Mouse (Mus musculus) liver, postnatal 0 days (tissue): ENCODE measurements around the gene Ntrk2. TPM values are rescaled to one million over a fixed set of nuclear protein-coding genes. Genes with fewer than 3 reads are reported as not detected.
A peak's percentile ranks its signal among the peaks of the same experiment; 100 is the strongest.

Experiments used
- ATAC-seq: fragments of 200-750 bp; cut with Nextera tagmentation; 2 replicates; pipeline ENCODE4 v1.8.0; 2017; ENCODE audit warnings: mild to moderate bottlenecking, moderate library complexity
- DNase-seq: peaks from one replicate; pipeline ENCODE4 v3.0.0-alpha.2; 2016
- H3K27ac ChIP-seq: fragments of 300-500 bp; sonication (generic); 2 replicates; pipeline ENCODE4 v1.5.1; 2014; ENCODE audit warnings: antibody characterized with exemption, moderate library complexity, mild to moderate bottlenecking, low read depth
- H3K27me3 ChIP-seq: fragments of 300-500 bp; sonication (generic); 2 replicates; pipeline ENCODE4 v1.6.1; 2014; ENCODE audit warnings: low read length, control low read depth, mixed read lengths; ENCODE audit not compliant: insufficient read depth
- H3K36me3 ChIP-seq: fragments of 300-500 bp; sonication (generic); replicated peaks from 2 replicates; pipeline ENCODE4 v1.6.1; 2014; ENCODE audit warnings: mild to moderate bottlenecking, control low read depth, low read length, moderate library complexity, mixed read lengths; ENCODE audit not compliant: insufficient read depth
- H3K4me1 ChIP-seq: fragments of 300-500 bp; sonication (generic); 2 replicates; pipeline ENCODE4 v1.6.1; 2014; ENCODE audit warnings: antibody characterized with exemption, mild to moderate bottlenecking, control low read depth; ENCODE audit not compliant: insufficient read depth
- H3K4me2 ChIP-seq: fragments of 300-500 bp; sonication (generic); 2 replicates; pipeline ENCODE4 v1.6.1; 2014; ENCODE audit warnings: low read depth, mild to moderate bottlenecking, low read length, moderate library complexity, mixed read lengths
- H3K4me3 ChIP-seq: fragments of 300-500 bp; sonication (generic); 2 replicates; pipeline ENCODE4 v1.5.1; 2014; ENCODE audit warnings: low read depth, low read length
- H3K9ac ChIP-seq: fragments of 300-500 bp; sonication (generic); replicated peaks from 2 replicates; pipeline ENCODE4 v1.6.1; 2014; ENCODE audit warnings: mild to moderate bottlenecking, moderate library complexity
- H3K9me3 ChIP-seq: fragments of 300-500 bp; sonication (generic); 2 replicates; pipeline ENCODE4 v1.6.1; 2016; ENCODE audit warnings: mild to moderate bottlenecking, control low read depth, low read length, mixed read lengths
- CTCF ChIP-seq: sonication (generic); IDR thresholded peaks from 2 replicates; pipeline ENCODE4 v1.5.1; 2016; ENCODE audit warnings: antibody characterized with exemption, low read depth
- EP300 ChIP-seq: IDR thresholded peaks from 2 replicates; pipeline ENCODE4 v1.6.1; 2016; ENCODE audit warnings: antibody characterized with exemption, low read depth, mild to moderate bottlenecking
- WGBS: fragments of 180-500 bp; shearing (Covaris S2); extraction: QIAGEN DNeasy Blood & Tissue Kit; methylation state at CpG from one replicate; pipeline ENCODE4 v1.1.7; 2014; ENCODE audit not compliant: insufficient replicate concordance; 5-methylcytosine and 5-hydroxymethylcytosine counted together
- polyA plus RNA-seq: library from polyadenylated mRNA; unstranded; fragments of >200 nt; fragmentation: Nextera tagmentation; extraction: Ambion mirVana; gene quantifications from 2 replicates; pipeline ENCODE4 v1.2.1, GENCODE M21; 2015

Gene Ntrk2
- polyA plus RNA-seq, 1 experiment from 2014 or later: 0.21 TPM

GRCm38 (mm10) chr13:59115551-59115950, 309.2 kb downstream of the Ntrk2 start:
- H3K9me3 ChIP-seq: peaks cover 9% of the 10 kb centered on the region; the same call in 1 of the 2 replicates
- TF ChIP-seq EP300: no peak
- TF ChIP-seq CTCF: no peak
- no peak overlapping the region for H3K4me3 ChIP-seq
- H3K27me3 ChIP-seq: no peaks in the 10 kb centered on the region
- H3K9ac ChIP-seq: no peak overlapping the region
- WGBS: 80% methylated on average over 14 of the region's 14 CpGs
- no peak overlapping the region for H3K4me2 ChIP-seq
- ATAC-seq (peak; percentile 43; the same call in 1 of the 2 replicates), DNase-seq (no peak)
- H3K27ac ChIP-seq: no peak overlapping the region
- H3K36me3 ChIP-seq: no peaks in the 10 kb centered on the region
- H3K4me1 ChIP-seq: no peaks in the 10 kb centered on the region

DNA sequence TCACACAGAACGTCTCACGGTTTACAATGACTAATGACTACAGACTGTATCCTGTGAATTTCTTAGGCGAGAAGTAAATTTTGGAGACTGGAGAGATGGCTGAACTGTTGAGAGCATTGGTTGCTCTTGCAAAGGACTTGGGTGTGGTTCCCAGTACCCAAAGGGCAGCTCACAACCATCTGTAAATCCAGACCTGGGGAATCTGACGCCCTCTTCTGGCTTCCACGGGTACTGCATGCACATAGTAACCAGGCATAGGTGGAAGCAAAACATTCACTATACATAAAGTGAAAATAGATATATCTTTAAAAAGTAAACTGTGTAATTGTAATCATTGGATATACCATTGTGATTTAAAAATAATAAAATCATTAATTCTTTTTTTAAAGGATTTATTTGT, 310.9 kb downstream of the Ntrk2 start:
- no peak overlapping the region for H3K4me2 ChIP-seq
- H3K27me3 ChIP-seq: no peaks in the 10 kb centered on the region
- ATAC-seq (no peak), DNase-seq (no peak)
- H3K9ac ChIP-seq: no peak overlapping the region
- TF ChIP-seq CTCF (no peak), EP300 (no peak)
- H3K4me1 ChIP-seq: no peaks in the 10 kb centered on the region
- H3K27ac ChIP-seq: no peak overlapping the region
- no peak overlapping the region for H3K4me3 ChIP-seq
- H3K9me3 ChIP-seq: peaks cover 9% of the 10 kb centered on the region; the same call in 1 of the 2 replicates
- H3K36me3 ChIP-seq: no peaks in the 10 kb centered on the region
- 74% methylated on average over 5 of the region's 5 CpGs for WGBS

DNA sequence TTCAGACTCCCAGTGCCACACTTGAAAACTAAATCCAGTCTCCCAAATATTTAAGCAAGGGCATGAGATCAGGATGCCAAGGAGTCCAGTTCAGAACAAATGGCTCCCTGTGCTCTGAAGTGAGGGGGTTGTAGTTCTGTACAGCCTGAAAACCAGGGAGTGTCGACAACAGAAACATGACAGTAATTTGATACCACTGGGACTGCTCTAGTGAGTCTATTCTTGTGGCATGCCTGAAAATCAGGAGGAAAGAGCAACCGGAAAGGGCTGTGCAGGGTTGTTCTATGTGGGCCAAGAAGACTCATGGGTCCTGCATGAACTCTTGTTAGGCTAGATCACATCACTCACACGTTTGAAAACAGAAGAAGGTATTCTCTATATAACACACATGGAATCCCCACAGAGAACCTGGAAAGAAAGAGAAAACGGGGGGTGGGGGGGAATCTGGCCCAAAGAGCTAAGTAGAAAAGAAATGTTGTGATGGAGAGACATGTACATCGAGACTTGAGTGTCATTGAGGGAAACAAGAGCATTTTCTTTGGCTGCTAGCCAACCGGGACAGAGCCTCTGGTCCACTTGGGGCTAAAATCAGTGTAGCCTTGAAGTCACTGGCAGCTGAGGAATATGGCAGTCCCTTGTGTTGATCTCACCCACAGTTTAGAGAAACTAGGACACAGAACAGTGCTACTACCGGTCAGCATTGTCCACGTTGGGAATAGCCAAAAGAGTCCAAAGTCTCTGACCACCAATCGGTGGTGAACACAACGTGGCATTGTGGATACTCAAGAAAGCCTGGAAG, 313.4 kb downstream of the Ntrk2 start:
- Histone ChIP-seq H3K27ac (no peak overlapping the region), H3K36me3 (no peaks in the 10 kb centered on the region), H3K4me1 (no peaks in the 10 kb centered on the region), H3K4me2 (no peak overlapping the region), H3K9me3 (peaks cover 7% of the 10 kb centered on the region; the same call in 1 of the 2 replicates), H3K9ac (no peak overlapping the region), H3K4me3 (no peak overlapping the region), H3K27me3 (no peaks in the 10 kb centered on the region)
- 69% methylated on average over 10 of the region's 10 CpGs for WGBS
- no peak for ATAC-seq
- TF ChIP-seq CTCF (no peak), EP300 (no peak)
- DNase-seq: no peak

DNA sequence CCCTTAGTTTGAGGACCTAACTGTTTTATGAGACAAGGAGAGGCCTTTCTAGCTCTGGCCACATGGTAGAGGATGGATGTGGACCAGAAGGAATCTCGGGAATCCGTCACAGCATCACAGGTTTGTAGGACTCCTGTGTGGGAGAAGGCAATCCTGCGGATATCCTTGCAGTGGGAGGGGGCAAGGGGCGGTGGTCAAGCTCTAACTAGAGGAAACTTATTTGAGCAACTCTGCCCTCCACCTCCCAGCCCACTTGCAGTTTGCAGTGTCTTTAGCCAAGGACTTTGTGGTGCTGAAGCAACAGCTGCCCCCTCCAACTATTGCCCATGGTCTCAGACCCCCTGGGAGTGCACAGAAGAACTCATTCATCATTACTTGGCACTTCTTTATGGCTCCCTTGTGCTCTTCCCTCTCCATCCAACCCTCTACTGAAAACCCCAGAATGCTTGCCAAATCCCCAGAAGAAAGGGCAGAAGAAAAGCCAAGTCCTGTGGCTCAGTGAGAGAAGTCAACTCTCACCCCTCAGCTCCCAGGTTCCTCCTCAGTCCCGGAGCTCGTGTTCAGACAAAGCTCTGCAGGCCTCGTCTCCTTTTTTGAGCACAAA, 336.9 kb downstream of the Ntrk2 start:
- Histone ChIP-seq H3K27me3 (no peaks in the 10 kb centered on the region), H3K27ac (no peak overlapping the region), H3K9me3 (no peaks in the 10 kb centered on the region), H3K9ac (no peak overlapping the region), H3K4me2 (no peak overlapping the region), H3K4me1 (no peaks in the 10 kb centered on the region), H3K36me3 (no peaks in the 10 kb centered on the region), H3K4me3 (no peak overlapping the region)
- TF ChIP-seq CTCF: no peak
- no peak for TF ChIP-seq EP300
- ATAC-seq: no peak
- no peak for DNase-seq
- 73% methylated on average over 7 of the region's 7 CpGs for WGBS

DNA sequence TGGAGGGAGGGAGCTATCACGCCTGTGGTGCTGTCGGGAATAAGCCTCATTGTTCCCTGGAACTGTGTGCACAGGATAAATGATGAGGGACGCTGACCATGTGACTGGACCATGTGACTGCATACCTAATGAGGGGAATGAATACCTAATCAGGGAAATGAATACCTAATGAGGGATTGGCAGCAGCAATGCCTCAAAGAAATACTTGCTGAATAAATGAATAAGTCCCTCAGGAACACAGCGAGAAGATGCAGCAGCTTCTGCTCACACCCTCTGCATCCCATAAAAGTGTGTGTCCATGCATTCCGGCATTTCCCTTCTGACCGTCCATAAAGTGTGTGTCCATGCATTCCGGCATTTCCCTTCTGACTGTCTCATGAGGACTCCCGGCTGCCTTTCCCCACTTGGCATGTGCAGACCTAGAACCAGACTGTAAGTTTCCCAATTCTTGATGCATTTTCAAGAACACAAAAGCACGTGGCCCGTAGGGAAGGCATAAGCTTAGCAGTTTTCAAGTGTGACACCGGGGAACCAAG, 338.0 kb downstream of the Ntrk2 start:
- H3K4me3 ChIP-seq: no peak overlapping the region
- no peak overlapping the region for H3K9ac ChIP-seq
- no peak overlapping the region for H3K27ac ChIP-seq
- H3K36me3 ChIP-seq: no peaks in the 10 kb centered on the region
- no peaks in the 10 kb centered on the region for H3K27me3 ChIP-seq
- DNase-seq (no peak), ATAC-seq (no peak)
- TF ChIP-seq EP300: no peak
- TF ChIP-seq CTCF: no peak
- no peaks in the 10 kb centered on the region for H3K4me1 ChIP-seq
- 72% methylated on average over 11 of the region's 11 CpGs for WGBS
- no peak overlapping the region for H3K4me2 ChIP-seq
- no peaks in the 10 kb centered on the region for H3K9me3 ChIP-seq
